Mouse (Mus musculus) urinary bladder, postnatal 36 days (tissue): ENCODE results near the gene Lbx2.
A peak's percentile ranks its signal among the peaks of the same experiment; 100 is the strongest.

Experiments used
- DNase-seq, 2 experiments: peaks; one replicate each; pipeline ENCODE4 v3.0.0; 2022; ENCODE audit warnings: low spot score in 2 of 2, mixed read lengths in 1 of 2

Lbx2 gene

GRCm38 (mm10) chr6:83070311-83071219 lies 15.6 kb upstream of the Lbx2 start:
- peak in 1 of 2 experiments; percentile 28 for DNase-seq

- no peak for DNase-seq
Measured at GRCm38 (mm10) chr6:83071220-83071619, 14.9 kb upstream of the Lbx2 start.

DNA sequence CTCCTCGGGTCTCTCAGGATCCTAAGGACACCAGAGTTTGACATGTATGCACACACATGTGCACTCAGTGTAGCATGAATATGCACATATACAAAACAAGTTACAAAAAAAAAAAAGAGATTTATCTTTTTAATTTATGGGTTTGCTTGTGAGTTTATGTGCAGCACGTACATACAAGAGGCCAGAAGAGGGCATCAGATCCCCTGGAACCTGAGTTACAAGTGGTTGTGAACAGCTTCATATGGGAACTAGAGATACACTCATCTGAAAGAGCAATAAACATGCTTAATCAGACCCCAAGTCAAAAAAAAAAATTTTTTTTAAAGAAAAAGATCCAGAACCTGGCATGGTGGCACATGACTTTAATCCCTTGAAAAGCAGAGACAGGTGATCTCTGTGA lies 11.2 kb upstream of the Lbx2 start:
- DNase-seq = no peak

GRCm38 (mm10) chr6:83077630-83078323 lies 8.4 kb upstream of the Lbx2 start, which contains the start of gene Pcgf1:
TSS of gene Pcgf1 (plus strand) at chr6:83077869.
- DNase-seq = peak; percentile 20 to 39

DNA sequence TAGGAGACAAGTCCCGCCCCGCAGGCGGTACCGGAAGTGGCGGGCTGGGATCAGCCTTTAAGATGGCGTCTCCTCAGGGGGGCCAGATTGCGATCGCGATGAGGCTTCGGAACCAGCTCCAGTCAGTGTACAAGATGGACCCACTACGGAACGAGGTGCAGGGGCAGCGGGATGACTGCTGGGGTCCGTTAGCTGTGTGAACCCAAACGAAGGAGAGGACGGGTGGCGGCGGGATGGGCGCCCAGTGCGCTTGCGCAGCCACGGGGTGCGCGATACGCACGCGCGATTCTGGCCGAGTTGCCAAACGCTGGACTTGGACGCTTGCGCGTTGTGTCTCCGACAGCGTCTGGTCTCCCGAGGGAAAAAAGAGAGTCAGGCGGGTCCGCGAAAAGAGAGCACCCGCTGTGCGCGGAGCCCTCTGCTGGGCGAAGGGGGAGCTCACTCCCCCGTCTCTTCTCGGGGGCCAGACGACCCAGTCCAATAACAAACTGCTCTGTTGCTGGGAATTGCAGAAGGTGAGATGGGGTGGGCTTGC lies 7.8 kb upstream of the Lbx2 start:
- DNase-seq = peak; percentile 99

DNA sequence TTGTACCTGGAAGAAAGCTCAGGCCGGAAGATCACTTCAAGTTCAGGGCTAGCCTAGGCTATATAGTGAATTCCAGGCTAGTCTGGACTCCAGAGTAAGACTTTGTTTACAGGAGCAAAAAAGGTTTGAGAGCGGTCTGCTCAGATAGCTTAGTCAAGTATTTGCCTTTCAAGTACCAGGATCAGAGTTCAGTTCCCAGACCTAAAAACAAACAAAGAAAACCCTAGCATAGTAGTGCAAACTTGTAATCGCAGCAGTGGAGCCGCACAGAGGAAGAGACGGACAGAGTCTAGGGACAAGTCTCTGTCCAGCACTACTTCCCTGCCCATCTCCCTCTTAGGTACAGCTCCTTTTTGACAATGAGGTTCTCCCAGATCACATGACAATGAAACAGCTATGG lies 6.0 kb upstream of the Lbx2 start:
- DNase-seq = no peak

DNA sequence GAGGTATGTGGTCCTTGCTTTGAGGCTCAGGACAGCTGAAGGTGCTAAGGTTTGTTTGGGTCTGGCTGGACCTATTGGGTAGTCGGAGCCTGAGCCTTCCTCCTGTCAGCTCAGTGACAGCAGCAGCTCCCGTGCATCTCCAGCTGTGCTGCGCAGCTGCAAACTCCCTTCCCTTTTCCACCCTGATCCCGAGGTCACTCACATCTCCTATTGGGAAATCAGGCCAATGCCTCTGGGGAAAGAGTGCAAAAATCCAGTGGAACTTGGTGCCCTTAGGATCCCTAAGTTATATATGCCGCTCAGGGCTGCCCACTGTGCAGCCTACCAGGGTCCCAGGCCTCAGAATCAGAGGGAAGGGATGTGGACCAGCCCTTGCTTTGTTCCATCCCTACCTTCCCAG lies 2.7 kb upstream of the Lbx2 start:
- DNase-seq = no peak

- DNase-seq = no peak
Measured at GRCm38 (mm10) chr6:83084477-83084876, 1.7 kb upstream of the Lbx2 start.

- DNase-seq = peak in 1 of 2 experiments; percentile 11
Measured at GRCm38 (mm10) chr6:83087205-83087925, 1.2 kb downstream of the Lbx2 start.

DNA sequence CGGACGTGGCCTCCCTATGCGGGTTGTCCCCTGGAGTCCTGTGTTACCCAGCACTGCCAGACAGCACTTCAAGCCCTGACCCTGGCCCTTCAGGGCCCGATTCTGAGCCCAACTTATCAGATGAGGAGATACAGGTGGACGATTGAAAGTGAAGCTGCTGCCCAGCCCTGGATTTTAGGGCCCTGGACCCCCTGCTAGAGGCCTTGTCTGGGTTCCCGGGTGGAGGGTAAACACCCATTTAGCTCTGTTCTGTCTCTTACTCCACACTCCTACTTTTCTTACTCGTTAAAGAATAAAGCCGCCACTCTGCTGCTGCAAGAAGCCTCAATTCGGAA lies 1.7 kb downstream of the Lbx2 start:
- DNase-seq = no peak

DNA sequence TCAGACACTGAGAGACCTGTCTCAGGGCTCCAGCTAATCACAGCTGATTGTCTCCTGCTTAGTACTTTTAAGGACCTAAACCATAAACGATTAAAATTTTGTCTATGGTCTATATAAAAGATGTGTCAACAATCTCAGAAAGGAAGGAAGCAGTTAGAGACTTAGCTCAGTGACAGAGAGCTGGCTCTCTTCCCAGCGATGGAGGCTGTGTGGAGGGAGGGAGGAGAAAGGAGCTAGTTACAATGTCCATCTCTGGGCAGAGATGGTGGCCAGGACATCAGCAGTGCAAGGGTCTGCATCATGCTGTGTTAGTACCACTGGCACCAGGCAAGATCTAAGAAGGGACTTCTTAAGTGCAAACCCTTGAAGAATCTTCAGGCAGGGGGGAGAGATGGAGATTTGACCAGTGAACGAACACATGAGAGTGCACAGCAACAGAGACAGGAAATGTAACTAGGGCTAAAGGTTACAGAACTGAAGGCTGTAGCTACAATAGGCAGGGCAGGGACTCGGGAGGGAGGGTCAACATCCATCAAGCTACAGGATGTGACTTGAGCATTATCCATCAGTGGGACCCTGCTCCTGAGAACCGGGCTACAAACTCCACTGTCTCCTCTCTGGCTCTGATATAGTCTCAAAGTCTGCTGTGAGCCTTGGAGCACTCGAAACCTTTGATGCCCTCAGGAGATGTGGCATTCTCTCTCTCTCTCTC lies 6.4 kb downstream of the Lbx2 start:
- no peak for DNase-seq

DNA sequence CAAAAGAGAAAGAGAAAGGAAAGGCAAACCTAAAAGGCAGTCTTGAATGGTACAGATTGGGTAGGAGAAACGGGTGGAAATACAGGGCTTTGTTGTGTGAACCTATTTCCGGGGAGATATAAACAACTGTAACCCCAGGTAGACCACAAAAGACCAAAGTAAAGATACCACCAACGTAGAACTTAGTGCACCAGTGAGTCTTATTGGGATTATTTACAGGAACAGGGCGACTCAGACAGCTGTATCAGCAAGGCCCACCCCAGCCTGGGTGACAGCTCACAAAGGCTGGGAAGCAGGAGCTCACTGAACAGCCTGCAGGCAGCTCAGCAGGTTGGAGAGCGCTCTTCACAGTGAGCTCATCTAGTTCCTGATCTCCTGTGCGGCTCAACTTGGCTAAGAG lies 9.8 kb downstream of the Lbx2 start:
- no peak for DNase-seq

GRCm38 (mm10) chr6:83098411-83098810 lies 12.2 kb downstream of the Lbx2 start:
- DNase-seq = no peak

DNA sequence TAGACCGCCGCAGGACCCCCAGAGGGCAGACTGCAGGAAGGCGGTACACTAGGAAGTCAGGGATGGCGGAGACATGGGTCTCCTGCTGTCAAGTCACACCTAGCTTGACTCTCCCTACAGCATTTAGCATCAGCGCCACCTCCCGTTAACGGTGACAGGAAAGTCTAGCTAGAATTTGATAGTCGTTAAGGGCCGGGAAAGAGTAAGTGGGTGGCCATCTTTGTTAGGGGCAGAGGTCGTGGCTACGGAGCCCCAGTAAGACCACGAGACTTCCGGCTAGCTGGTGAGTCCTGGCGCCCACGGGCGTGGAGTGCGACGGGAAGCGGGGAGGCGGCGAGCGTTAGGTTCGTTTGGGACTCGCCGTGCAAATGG lies 15.1 kb downstream of the Lbx2 start, which contains the start of the genes Ccdc142 and Gm42688:
Gene Ccdc142, plus strand, starts transcription at position 286 of the 372 bp plus-strand sequence.
Gene Gm42688, plus strand, starts transcription at position 302 of the 372 bp plus-strand sequence.
- DNase-seq = peak; percentile 86 to 89

DNA sequence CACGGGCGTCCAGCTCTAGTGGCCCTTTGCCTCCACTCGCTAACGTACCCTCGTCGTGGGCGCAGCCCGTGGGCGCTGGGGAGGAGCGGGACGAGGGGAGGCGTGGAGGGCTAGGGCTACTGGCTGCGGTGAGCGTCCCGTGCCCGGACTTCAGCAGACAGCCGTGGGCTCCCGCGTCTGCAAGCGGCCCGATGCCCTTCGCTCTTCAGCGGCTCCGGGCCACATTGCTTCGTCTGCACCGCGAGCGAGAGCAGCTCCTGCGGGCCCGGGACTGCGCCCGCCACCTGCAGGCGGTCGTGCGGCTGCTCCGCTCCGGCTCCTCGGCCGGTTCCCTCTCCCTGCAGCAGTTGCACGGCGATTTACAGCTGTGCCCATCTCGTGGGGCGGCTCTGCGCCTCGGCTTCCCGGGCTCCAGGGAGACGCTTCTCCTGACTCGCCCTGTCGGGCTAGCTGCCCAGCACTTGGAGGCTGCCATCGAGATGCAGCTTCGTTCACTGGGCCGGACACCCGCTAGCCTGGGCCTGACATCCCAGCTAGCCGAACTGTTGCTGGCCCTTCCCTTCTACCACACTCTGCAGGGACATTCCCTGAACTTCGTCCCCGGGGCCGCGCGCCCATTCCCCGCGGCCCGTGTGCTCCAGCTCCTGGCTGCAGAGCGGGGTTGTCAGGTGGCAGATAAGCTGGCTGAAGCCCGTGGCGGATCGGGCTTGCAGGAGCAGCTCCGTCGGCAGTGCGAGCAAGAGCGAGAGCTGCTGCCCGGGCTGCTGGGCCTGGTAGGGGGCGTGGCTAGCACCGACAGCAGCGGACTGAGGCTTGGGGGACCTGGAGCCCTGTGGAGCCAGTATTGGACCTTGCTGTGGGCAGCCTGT lies 15.8 kb downstream of the Lbx2 start:
- peak; percentile 53 to 57 for DNase-seq

GRCm38 (mm10) chr6:83103130-83103650 lies 17.0 kb downstream of the Lbx2 start:
- no peak for DNase-seq

- DNase-seq = no peak
Measured at GRCm38 (mm10) chr6:83104158-83104557, 18.0 kb downstream of the Lbx2 start.

GRCm38 (mm10) chr6:83107566-83108400 lies 21.6 kb downstream of the Lbx2 start:
- DNase-seq = peak; percentile 59 to 73
